Mouse (Mus musculus) bone marrow macrophage, adult 2 months (primary cell): Measurements from ENCODE around the gene Sema3f. TPM values are rescaled to one million over a fixed set of nuclear protein-coding genes. Genes with fewer than 3 reads are reported as not detected.
A peak's percentile ranks its signal among the peaks of the same experiment; 100 is the strongest.

ENCODE experiments used
- H3K27ac ChIP-seq: 2 replicates; pipeline ENCODE4 v1.5.1; 2012; ENCODE audit warnings: low read depth, low read length; ENCODE audit not compliant: insufficient read depth
- H3K4me1 ChIP-seq: 2 replicates; pipeline ENCODE4 v1.6.1; 2012; ENCODE audit warnings: low read length; ENCODE audit not compliant: control insufficient read depth, insufficient read depth
- H3K4me3 ChIP-seq: 2 replicates; pipeline ENCODE4 v1.5.1; 2012; ENCODE audit warnings: mild to moderate bottlenecking, low read length, moderate library complexity; ENCODE audit not compliant: insufficient read depth
- CTCF ChIP-seq: IDR thresholded peaks from 2 replicates; pipeline ENCODE4 v1.5.1; 2012; ENCODE audit warnings: low read depth, mild to moderate bottlenecking, low read length, moderate library complexity
- POLR2A ChIP-seq: IDR thresholded peaks from 2 replicates; pipeline ENCODE4 v1.6.1; 2012; ENCODE audit warnings: mild to moderate bottlenecking, low read depth, low read length, borderline replicate concordance
- polyA plus RNA-seq: library from polyadenylated mRNA; stranded (reverse); fragments of >200 nt; gene quantifications from 2 replicates; pipeline ENCODE4 v1.2.4, GENCODE M21; 2012; ENCODE audit not compliant: missing spikeins, insufficient read depth, insufficient read length

The Sema3f gene
- polyA plus RNA-seq, 1 experiment, result not detected

DNA sequence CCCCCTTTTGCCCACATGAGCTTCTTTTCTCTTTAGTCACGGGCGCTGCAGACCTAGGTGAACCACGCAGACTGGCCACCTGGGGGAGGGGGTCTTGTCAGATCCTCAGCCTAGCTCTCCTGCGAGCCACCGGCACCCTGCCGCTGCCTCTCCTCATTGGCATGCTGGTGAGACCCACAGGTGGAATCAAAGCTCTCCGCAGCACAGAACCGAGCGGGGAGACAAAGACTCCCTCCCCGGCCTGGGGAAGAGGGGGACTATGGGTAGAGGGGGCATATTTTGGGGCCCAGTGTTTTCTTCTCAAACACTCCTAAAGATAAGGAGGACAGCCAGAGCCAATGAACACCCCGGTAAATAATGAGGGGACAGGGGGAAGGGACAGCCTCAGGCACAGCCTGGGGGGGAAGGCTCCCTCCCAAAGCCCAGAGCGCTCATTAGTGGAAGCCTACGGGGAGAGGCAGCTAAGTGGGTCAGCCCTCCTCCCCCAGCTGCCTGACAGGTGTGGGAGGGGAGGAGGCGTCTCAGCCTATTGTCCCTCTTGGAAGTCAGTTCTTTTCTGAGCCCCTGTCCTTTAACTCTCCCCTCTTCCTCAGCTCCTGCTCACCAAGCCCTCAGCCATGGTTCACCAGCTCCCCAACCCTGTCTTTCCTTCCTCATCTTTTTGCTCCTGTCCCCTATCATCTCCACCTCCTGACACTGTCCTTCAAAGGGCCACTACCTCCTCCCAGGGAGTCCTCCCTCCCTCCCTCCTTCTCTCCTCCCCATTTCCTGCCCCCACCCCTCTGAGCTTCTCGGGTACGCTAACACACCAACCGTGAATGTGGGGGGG lies 25.3 kb upstream of the Sema3f start:
- Histone ChIP-seq H3K4me1 (no peaks in the 10 kb centered on the region), H3K4me3 (no peak overlapping the region), H3K27ac (no peak overlapping the region)
- TF ChIP-seq CTCF (no peak), POLR2A (no peak)

DNA sequence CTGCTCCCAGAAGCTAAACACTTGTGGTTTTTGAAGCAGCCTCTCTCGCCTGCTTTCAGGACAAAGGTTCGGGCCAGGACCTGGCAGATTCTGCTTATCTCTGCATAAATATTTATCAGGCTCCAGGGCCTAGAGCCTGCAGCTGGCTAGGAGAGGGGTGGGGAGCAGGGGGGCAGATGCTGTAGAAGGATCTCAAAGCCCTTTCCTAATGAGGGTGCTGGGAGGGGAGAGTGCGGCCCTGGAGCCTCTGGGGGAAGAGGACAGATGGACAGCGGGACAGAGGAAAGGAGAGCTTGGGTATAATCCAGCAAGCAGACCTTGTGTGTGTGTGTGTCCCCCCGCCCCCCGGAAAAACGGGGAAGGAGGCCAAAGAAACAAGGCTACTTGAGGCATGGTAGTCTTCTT lies 24.3 kb upstream of the Sema3f start:
- Histone ChIP-seq H3K27ac (no peak overlapping the region), H3K4me1 (no peaks in the 10 kb centered on the region), H3K4me3 (no peak overlapping the region)
- no peak for TF ChIP-seq CTCF
- no peak for TF ChIP-seq POLR2A

DNA sequence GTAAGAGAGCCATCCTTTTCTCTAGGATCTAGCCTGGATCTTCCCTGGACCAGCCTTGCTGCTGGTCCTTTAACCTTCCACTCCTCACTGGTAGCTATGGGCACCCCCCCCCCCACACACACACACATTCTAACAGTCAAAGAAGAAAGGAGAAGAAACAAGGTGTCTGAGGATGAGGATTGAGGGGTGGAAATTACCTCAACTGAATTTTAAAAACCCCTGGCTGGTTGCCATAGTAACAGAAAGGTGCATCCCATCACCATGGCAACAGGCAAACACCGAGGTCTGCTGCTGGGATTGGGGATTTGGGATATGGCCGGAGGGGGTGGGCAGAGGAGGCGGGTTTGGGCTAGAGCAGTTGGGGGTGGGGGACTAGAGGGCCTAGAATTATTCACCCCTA lies 19.4 kb upstream of the Sema3f start:
- Histone ChIP-seq H3K4me1 (peaks cover 17% of the 10 kb centered on the region), H3K27ac (no peak overlapping the region), H3K4me3 (no peak overlapping the region)
- TF ChIP-seq POLR2A (no peak), CTCF (no peak)

DNA sequence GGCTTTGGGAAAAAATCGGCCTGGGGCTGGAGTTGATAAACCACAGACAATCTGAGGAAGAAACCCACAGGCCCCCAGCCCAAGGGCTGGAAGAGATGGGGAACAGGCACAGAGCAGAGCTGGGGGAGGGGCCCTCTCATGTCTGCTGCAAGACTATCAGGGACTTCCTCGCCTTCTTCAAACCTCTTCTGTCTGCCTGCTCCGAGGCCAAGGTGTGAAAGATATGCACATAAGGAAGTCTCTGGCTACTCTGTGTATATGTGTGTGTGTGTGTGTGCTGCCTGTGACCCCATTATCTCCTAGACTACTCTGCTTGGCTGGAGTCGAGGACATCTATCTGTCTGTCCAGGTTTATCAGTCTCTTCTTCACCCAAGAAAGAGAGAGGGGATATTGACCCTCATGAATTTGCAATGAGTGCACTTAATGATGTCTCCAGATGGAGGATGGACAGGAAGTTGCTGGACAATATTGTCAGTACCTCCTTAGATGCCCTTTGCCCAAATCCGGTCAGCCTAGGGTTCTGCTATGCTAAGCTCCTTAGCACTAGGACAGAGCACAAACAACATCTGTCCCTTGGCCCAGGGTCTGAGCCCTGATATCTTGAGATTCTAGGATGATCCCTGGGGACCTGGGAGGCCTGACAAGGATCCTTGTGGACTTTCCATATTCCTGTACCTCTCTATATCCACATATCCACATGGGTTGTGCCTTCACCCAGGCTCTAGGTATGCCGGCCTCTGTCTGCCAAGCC lies 18.8 kb upstream of the Sema3f start:
- peaks cover 22% of the 10 kb centered on the region for H3K4me1 ChIP-seq
- H3K4me3 ChIP-seq, result no peak overlapping the region
- H3K27ac ChIP-seq, result no peak overlapping the region
- no peak for TF ChIP-seq CTCF
- TF ChIP-seq POLR2A, result no peak

DNA sequence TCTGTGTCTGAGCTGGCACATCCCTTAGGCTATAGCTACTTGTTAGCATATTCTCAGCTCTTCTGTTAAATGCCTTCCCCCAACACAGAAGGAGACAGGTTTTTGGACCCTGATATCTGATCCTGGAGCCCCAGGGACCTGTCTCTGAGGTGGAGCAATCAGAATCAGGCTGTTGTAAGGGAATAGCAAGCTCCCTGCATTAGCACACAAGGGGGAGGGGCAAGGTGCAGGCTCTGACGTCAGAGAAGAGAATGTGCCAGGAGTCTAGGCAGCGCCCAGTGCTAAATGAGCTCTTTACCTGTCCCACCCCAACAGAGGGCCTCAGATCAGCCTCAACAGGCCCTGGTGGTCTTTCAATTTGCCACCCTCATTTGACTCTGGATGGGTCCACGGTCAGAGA lies 16.8 kb upstream of the Sema3f start:
- no peak for TF ChIP-seq CTCF
- no peak for TF ChIP-seq POLR2A
- Histone ChIP-seq H3K27ac (no peak overlapping the region), H3K4me1 (peaks cover 35% of the 10 kb centered on the region), H3K4me3 (no peak overlapping the region)

DNA sequence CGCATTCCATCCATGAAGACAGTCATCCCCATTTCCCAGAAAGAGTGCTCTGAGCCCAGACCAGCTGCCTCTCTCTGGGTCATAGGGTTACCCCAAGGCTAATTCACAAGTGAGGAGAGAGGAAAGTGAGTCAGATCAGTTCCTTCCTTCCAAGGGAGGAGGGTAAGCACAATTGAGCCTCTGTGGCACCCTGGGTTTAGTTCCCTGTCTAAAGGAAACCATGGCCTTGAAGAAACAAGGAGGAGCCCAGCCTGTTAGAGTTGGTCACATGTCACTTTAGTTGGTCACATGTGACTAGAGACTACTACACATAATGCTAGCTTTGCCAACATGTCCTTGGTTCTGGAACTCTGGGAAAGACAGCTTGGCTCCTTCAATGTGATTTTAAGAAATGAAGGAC lies 14.5 kb upstream of the Sema3f start:
- peak overlapping the region; percentile 97 for H3K27ac ChIP-seq
- TF ChIP-seq POLR2A (no peak), CTCF (no peak)

DNA sequence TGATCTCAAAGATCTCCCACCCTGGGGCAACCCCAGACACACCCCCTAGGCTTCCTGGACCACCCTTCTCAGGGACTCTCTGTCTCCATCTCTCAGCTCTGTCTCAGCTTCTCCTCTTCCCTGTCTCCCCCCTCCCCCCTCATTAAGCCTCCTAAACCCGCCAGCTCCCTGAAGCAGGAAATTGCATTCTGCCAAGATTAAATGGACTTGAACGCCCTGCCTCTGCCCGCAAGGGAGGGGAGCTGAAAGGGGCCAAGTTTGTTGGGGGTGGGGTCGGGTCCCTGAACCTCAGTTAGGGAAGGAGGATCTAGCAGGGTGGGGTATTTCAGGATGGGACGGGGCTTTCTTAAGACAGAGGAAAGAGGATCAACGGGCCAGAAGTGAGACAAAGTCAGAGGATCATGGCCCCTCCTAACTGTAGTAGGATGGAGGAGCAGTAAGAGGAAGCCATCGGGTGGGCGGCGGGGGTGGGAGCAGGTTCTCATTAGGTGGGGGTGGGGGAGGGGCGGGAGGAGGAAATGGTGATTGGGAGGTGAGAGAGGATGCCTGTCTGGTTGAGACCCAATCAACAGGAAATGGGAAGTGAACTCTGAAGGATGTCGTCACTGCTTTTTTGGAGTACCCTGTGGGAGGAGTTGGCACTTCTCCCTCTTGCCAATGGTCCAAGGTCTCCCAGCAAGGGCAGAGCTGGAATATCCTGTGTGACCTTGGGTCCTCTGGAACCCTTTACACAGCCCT lies 13.7 kb upstream of the Sema3f start:
- no peak for TF ChIP-seq CTCF
- no peak for TF ChIP-seq POLR2A
- Histone ChIP-seq H3K27ac (peak overlapping the region; percentile 97), H3K4me1 (peaks cover 38% of the 10 kb centered on the region), H3K4me3 (no peak overlapping the region)

More for the DNA sequence above, 14.5 kb upstream of the Sema3f start:
- Histone ChIP-seq H3K4me3 (no peak overlapping the region), H3K4me1 (peaks cover 41% of the 10 kb centered on the region)

DNA sequence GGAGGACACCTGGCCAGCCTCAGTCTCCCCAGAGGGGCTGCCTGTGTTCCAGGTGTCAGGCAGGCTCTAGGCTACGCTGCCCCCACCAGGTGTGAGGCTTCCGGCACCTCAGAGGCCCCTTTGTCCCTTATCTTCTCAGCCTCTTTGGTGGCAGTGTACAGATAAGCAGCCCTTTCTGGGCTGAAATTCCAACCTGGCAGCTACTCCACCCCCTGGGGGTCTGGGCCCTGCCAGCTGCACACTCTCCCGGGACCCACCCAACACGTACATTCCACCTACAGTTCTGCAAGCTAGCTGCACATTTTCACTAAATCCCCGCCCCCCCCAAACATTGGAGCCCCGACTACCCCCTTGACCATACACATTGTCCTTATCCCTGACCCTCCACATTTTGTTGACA lies 13.0 kb upstream of the Sema3f start:
- no peak overlapping the region for H3K4me3 ChIP-seq
- no peak overlapping the region for H3K27ac ChIP-seq
- H3K4me1 ChIP-seq, result peaks cover 36% of the 10 kb centered on the region
- TF ChIP-seq POLR2A (no peak), CTCF (no peak)

DNA sequence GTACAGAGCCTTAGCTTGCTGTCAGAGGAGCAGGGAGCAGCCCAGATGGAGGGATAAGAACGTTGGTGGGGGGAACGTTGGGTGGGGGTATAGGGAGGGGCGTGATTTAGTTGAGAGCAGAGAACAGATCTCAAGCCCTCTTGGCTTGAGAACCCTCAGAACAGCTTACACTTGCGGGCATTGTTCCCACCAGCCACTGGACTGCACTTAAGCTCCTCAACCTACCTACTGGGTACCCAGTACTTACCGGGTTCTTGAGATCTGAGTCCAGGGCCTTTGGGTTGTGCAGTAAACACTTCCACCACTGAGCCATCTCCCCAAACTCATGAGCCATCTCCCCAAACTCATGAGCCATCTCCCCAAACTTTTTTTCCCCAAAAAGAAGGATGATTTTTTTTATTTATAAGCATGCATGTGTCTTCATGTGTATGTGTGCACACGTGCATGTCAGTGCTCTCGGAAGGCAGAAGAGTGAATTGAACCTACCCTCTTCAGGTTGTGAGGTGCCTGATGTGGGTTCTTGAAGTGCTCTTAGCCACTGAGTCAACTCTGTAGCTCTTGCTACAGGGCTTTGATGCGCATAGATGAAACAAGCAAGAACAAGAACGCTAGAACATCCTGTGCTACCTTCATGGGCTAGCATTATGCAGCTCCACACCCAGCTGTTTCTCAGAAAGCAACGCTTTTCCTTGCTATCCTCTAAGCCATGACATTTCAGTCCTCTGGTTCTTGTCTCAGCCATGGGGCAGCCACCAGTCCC lies 8.7 kb upstream of the Sema3f start:
- peaks cover 22% of the 10 kb centered on the region for H3K4me1 ChIP-seq
- TF ChIP-seq POLR2A (no peak), CTCF (no peak)
- H3K4me3 ChIP-seq, result no peak overlapping the region
- H3K27ac ChIP-seq, result no peak overlapping the region
